Mouse (Mus musculus) frontal cortex, adult 2 months (tissue): ENCODE results near the gene Aqp1. TPM values are rescaled to one million over a fixed set of nuclear protein-coding genes. Genes with fewer than 3 reads are reported as not detected.

Experiments
- DNase-seq, 2 experiments: peaks; one replicate each; pipeline ENCODE4 v3.0.0; 2022; ENCODE audit warnings: low spot score in 1 of 2; ENCODE audit errors: extremely low spot score in 1 of 2
- polyA plus RNA-seq: library from polyadenylated mRNA; depleted of rRNA; stranded (reverse); fragments of >200 nt; gene quantifications from 2 replicates; pipeline ENCODE4 v1.2.3, GENCODE M21; 2012

Gene Aqp1
- polyA plus RNA-seq, 1 experiment, result 19.6 TPM

- DNase-seq, result no peak
Observed at GRCm38 (mm10) chr6:55356017-55356703, 19.9 kb downstream of the Aqp1 start.

GRCm38 (mm10) chr6:55356976-55357635, 20.9 kb downstream of the Aqp1 start:
- DNase-seq, result no peak

GRCm38 (mm10) chr6:55357636-55358031, 21.4 kb downstream of the Aqp1 start:
- DNase-seq, result no peak

- DNase-seq, result no peak
Observed at GRCm38 (mm10) chr6:55358731-55359143, 22.5 kb downstream of the Aqp1 start.

- no peak for DNase-seq
Observed at GRCm38 (mm10) chr6:55362663-55363062, 26.4 kb downstream of the Aqp1 start.

GRCm38 (mm10) chr6:55367126-55367525, 30.9 kb downstream of the Aqp1 start:
- no peak for DNase-seq

- no peak for DNase-seq
Observed at GRCm38 (mm10) chr6:55370831-55371230, 34.6 kb downstream of the Aqp1 start.

- DNase-seq, result no peak
Observed at GRCm38 (mm10) chr6:55376076-55376475, 39.8 kb downstream of the Aqp1 start, which contains the start of gene Ghrhr. TSS of gene Ghrhr (plus strand) at chr6:55376295.

- no peak for DNase-seq
Observed at GRCm38 (mm10) chr6:55376511-55376910, 40.3 kb downstream of the Aqp1 start.

- DNase-seq, result no peak
Observed at GRCm38 (mm10) chr6:55377461-55377860, 41.2 kb downstream of the Aqp1 start.

- peak in 1 of 2 experiments; percentile 78 for DNase-seq
Observed at GRCm38 (mm10) chr6:55379641-55380335, 43.6 kb downstream of the Aqp1 start.

- DNase-seq, result no peak
Observed at GRCm38 (mm10) chr6:55381966-55382365, 45.7 kb downstream of the Aqp1 start.

- DNase-seq, result peak in 1 of 2 experiments; percentile 74
Observed at GRCm38 (mm10) chr6:55383897-55384296, 47.7 kb downstream of the Aqp1 start.

- no peak for DNase-seq
Observed at GRCm38 (mm10) chr6:55384356-55384951, 48.2 kb downstream of the Aqp1 start.

GRCm38 (mm10) chr6:55388546-55389169, 52.4 kb downstream of the Aqp1 start:
- no peak for DNase-seq

GRCm38 (mm10) chr6:55389321-55389720, 53.1 kb downstream of the Aqp1 start:
- no peak for DNase-seq

- no peak for DNase-seq
Observed at GRCm38 (mm10) chr6:55391814-55392213, 55.6 kb downstream of the Aqp1 start.

- peak; percentile 40 to 88 for DNase-seq
Observed at GRCm38 (mm10) chr6:55392453-55392852, 56.2 kb downstream of the Aqp1 start.

GRCm38 (mm10) chr6:55394854-55395253, 58.6 kb downstream of the Aqp1 start:
- peak; percentile 81 to 84 for DNase-seq

- peak; percentile 61 to 69 for DNase-seq
Observed at GRCm38 (mm10) chr6:55396176-55396575, 59.9 kb downstream of the Aqp1 start.

- DNase-seq, result peak; percentile 86
Observed at GRCm38 (mm10) chr6:55396622-55397041, 60.4 kb downstream of the Aqp1 start.
